Mouse (Mus musculus) limb, embryonic 14.5 days (tissue): ENCODE data around the gene Cend1. TPM values are rescaled to one million over a fixed set of nuclear protein-coding genes. Genes with fewer than 3 reads are reported as not detected.
A peak's percentile ranks its signal among the peaks of the same experiment; 100 is the strongest.

Experiments used
- ATAC-seq: fragments of 200-750 bp; cut with Nextera tagmentation; 2 replicates; pipeline ENCODE4 v1.8.0; 2017; ENCODE audit warnings: low read depth, moderate number of reproducible peaks, moderate TSS enrichment; ENCODE audit not compliant: low FRiP score
- DNase-seq: peaks from one replicate; pipeline ENCODE4 v3.0.0-alpha.2; 2015; ENCODE audit warnings: low spot score
- H3K27ac ChIP-seq: fragments of 300-500 bp; sonication (generic); replicated peaks from 2 replicates; pipeline ENCODE4 v1.5.1; 2014; ENCODE audit warnings: low read depth, mild to moderate bottlenecking, low read length, moderate library complexity, mixed read lengths
- H3K27me3 ChIP-seq: fragments of 300-500 bp; sonication (generic); 2 replicates; pipeline ENCODE4 v1.6.1; 2014; ENCODE audit warnings: low read length, mixed read lengths; ENCODE audit not compliant: control insufficient read depth, insufficient read depth
- H3K36me3 ChIP-seq: fragments of 300-500 bp; sonication (generic); 2 replicates; pipeline ENCODE4 v1.6.1; 2014; ENCODE audit warnings: mild to moderate bottlenecking, low read length, moderate library complexity, mixed read lengths; ENCODE audit not compliant: control insufficient read depth, insufficient read depth
- H3K4me1 ChIP-seq: fragments of 300-500 bp; sonication (generic); 2 replicates; pipeline ENCODE4 v1.6.1; 2014; ENCODE audit warnings: antibody characterized with exemption, low read length, mixed read lengths; ENCODE audit not compliant: control insufficient read depth, insufficient read depth
- H3K4me2 ChIP-seq: fragments of 300-500 bp; sonication (generic); replicated peaks from 2 replicates; pipeline ENCODE4 v1.6.1; 2014; ENCODE audit warnings: low read depth, mild to moderate bottlenecking, low read length, moderate library complexity; ENCODE audit not compliant: severe bottlenecking
- H3K4me3 ChIP-seq: fragments of 300-500 bp; sonication (generic); replicated peaks from 2 replicates; pipeline ENCODE4 v1.5.1; 2014; ENCODE audit warnings: low read length
- H3K9ac ChIP-seq: fragments of 300-500 bp; sonication (generic); 2 replicates; pipeline ENCODE4 v1.6.1; 2014; ENCODE audit warnings: mild to moderate bottlenecking, low read depth, low read length, moderate library complexity; ENCODE audit not compliant: severe bottlenecking
- H3K9me3 ChIP-seq: fragments of 300-500 bp; sonication (generic); 2 replicates; pipeline ENCODE4 v1.6.1; 2016; ENCODE audit warnings: low read length; ENCODE audit not compliant: control insufficient read depth
- POLR2A ChIP-seq: fragments of 200-500 bp; IDR thresholded peaks from 2 replicates; pipeline ENCODE4 v1.8.0; 2012; ENCODE audit warnings: inconsistent platforms, mild to moderate bottlenecking, moderate library complexity, borderline replicate concordance; ENCODE audit not compliant: insufficient read depth, insufficient read length; ENCODE audit errors: extremely low read depth
- WGBS: fragments of 180-500 bp; shearing (Covaris S2); extraction: QIAGEN DNeasy Blood & Tissue Kit; methylation state at CpG from one replicate; pipeline ENCODE4 v1.1.7; 2014; 5-methylcytosine and 5-hydroxymethylcytosine counted together
- polyA plus RNA-seq, 2 experiments: library from polyadenylated mRNA; depleted of rRNA in 1 of 2; stranded (reverse) in 1 of 2; unstranded in 1 of 2; fragments of >200 nt; fragmentation: Nextera tagmentation in 1 of 2; extraction: Ambion mirVana in 1 of 2; gene quantifications; 2 replicates each; pipeline versions ENCODE4 v1.2.1 to v1.2.3; 2012 to 2014

The Cend1 gene
- polyA plus RNA-seq, 2 experiments = 0.66 to 1.8 TPM

DNA sequence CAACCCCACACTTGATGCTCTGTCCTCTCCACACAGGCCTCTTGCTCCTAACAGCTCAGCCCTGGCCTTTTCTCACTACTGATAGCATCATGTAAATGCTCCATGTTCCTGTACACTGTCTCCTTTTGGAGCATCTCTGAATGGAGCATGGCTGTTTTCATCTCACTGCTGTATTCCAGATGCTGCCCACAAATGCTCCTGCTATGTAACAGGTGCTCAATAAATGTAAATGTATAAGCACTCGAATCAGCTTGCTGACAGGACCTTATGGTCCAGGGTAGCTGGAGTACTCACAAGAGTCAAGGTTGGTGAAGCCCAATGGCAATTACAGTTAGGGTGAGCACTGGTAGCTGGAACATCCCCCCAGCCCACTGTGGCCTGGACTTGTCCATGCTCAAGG is 41.9 kb upstream of the Cend1 start:
- H3K27ac ChIP-seq = no peak overlapping the region
- 77% methylated on average over 1 of the region's 1 CpGs for WGBS
- peaks cover 42% of the 10 kb centered on the region for H3K4me1 ChIP-seq
- H3K4me2 ChIP-seq = no peak overlapping the region
- H3K9ac ChIP-seq = no peak overlapping the region
- ATAC-seq (no peak), DNase-seq (no peak)
- H3K9me3 ChIP-seq = no peaks in the 10 kb centered on the region
- no peak overlapping the region for H3K4me3 ChIP-seq
- H3K27me3 ChIP-seq = no peaks in the 10 kb centered on the region
- TF ChIP-seq POLR2A = no peak
- peaks cover 38% of the 10 kb centered on the region for H3K36me3 ChIP-seq

- H3K9ac ChIP-seq = no peak overlapping the region
- no peaks in the 10 kb centered on the region for H3K9me3 ChIP-seq
- no peak for DNase-seq
- 98% methylated on average over 10 of the region's 10 CpGs for WGBS
- ATAC-seq = no peak
- H3K27me3 ChIP-seq = no peaks in the 10 kb centered on the region
- TF ChIP-seq POLR2A = no peak
- no peak overlapping the region for H3K4me2 ChIP-seq
- no peak overlapping the region for H3K4me3 ChIP-seq
- no peak overlapping the region for H3K27ac ChIP-seq
- peaks cover 38% of the 10 kb centered on the region for H3K36me3 ChIP-seq
- peaks cover 41% of the 10 kb centered on the region for H3K4me1 ChIP-seq
Measured at GRCm38 (mm10) chr7:141470637-141470944, 41.3 kb upstream of the Cend1 start.

DNA sequence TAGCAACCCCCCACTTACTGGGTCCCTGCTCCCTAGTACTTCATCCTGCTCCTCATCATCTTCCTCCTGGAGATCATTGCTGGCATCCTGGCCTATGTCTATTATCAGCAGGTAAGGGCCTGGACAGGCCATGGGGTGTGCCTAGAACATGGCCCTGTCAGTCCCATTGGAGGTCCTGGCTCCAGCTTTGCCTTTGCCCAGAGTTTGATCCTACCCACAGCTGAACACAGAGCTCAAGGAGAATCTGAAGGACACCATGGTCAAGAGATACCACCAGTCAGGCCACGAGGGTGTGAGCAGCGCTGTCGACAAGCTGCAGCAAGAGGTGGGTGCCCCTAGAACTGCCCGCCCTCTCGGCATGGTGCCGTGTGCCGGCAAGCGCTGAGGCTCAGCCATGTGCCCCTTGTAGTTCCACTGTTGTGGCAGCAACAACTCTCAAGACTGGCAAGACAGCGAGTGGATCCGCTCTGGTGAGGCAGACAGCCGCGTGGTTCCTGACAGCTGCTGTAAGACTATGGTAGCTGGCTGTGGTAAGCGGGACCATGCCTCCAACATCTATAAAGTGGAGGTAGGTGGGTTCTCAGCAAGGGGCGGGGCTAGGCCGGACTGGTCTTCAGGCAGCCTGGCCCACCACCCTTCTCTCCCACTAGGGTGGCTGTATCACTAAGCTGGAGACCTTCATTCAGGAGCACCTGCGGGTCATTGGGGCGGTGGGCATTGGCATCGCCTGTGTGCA is 40.8 kb upstream of the Cend1 start:
- Histone ChIP-seq H3K4me3 (no peak overlapping the region), H3K36me3 (peaks cover 38% of the 10 kb centered on the region), H3K4me1 (peaks cover 46% of the 10 kb centered on the region), H3K4me2 (no peak overlapping the region), H3K9ac (no peak overlapping the region), H3K27me3 (peaks cover 1% of the 10 kb centered on the region; the same call in 1 of the 2 replicates), H3K9me3 (no peaks in the 10 kb centered on the region), H3K27ac (no peak overlapping the region)
- TF ChIP-seq POLR2A = no peak
- DNase-seq (no peak), ATAC-seq (no peak)
- 88% methylated on average over 18 of the region's 18 CpGs for WGBS

DNA sequence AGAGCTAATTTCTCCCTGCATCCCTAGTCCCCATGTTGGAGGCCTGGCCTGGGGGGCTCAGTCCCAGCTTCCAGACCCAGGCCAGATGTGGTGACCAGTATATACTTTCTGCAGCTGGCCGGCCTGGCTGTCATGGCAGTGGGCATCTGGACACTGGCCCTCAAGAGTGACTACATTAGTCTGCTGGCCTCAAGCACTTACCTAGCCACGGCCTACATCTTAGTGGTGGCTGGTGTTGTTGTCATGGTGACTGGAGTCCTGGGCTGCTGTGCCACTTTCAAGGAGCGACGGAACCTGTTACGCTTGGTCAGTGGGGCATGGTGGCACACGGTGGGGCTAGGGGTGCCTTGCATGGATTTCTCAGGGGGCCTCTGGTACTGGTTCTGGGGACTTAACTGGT is 40.1 kb upstream of the Cend1 start:
- H3K4me3 ChIP-seq = peak overlapping the region; percentile 65
- H3K4me1 ChIP-seq = peaks cover 51% of the 10 kb centered on the region
- WGBS = 80% methylated on average over 6 of the region's 6 CpGs
- H3K27ac ChIP-seq = no peak overlapping the region
- H3K27me3 ChIP-seq = peaks cover 8% of the 10 kb centered on the region
- DNase-seq (no peak), ATAC-seq (no peak)
- H3K9me3 ChIP-seq = no peaks in the 10 kb centered on the region
- H3K36me3 ChIP-seq = peaks cover 38% of the 10 kb centered on the region
- H3K9ac ChIP-seq = peak overlapping the region; percentile 70; the same call in 1 of the 2 replicates
- TF ChIP-seq POLR2A = no peak
- peak overlapping the region; percentile 84 for H3K4me2 ChIP-seq

DNA sequence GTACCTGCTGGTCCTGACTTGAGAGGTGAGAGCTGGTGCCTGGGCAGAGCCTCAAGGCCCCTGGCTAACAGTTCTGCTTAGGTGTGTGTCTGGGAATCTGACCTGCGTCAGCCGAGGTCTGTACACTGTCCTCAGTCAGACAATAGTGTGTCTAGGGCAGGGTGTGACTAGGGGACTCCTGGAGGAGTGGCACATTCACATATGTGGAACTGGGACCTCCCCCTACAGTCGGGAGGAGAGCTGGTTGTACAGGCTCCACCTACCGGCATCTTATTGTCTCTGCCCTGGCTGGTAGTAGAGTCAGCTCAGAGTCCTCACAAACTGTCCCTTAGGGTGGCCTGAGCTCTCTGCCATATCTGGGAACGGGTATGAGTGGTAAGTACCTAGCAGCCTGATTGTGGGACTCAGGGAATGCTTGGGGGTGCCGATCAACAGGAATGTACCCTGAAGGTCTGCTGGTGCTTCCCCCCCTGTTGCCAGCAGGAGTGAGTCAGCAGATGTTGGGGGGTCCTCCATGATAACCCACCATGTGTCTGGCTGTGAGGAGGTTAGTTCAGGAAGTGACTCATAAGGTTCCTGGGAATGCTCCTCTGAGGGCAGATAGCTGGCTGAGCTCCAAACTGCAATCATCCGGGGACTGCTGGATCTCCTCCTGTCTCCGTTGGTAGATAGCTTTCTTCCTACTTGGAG is 39.4 kb upstream of the Cend1 start:
- peaks cover 44% of the 10 kb centered on the region for H3K4me1 ChIP-seq
- peak; percentile 56; the same call in 1 of the 2 replicates for ATAC-seq

More for the DNA sequence above, 39.4 kb upstream of the Cend1 start:
- H3K36me3 ChIP-seq = peaks cover 38% of the 10 kb centered on the region
- DNase-seq = peak; percentile 81
- 9% methylated on average over 8 of the region's 8 CpGs for WGBS
- TF ChIP-seq POLR2A = no peak
- no peaks in the 10 kb centered on the region for H3K9me3 ChIP-seq
- peak overlapping the region; percentile 65 for H3K4me3 ChIP-seq
- peaks cover 15% of the 10 kb centered on the region for H3K27me3 ChIP-seq
- H3K27ac ChIP-seq = peak overlapping the region; percentile 72; the same call in 1 of the 2 replicates
- peak overlapping the region; percentile 70 for H3K9ac ChIP-seq
- peak overlapping the region; percentile 84 for H3K4me2 ChIP-seq
